Mouse (Mus musculus) Muller cell, postnatal 12 days (primary cell): ENCODE results near the gene Prmt2.
A peak's percentile ranks its signal among the peaks of the same experiment; 100 is the strongest.

Experiments used
- DNase-seq: peaks from one replicate; pipeline ENCODE4 v3.0.0-alpha.2; 2015; ENCODE audit errors: inconsistent ontology term

The Prmt2 gene

DNA sequence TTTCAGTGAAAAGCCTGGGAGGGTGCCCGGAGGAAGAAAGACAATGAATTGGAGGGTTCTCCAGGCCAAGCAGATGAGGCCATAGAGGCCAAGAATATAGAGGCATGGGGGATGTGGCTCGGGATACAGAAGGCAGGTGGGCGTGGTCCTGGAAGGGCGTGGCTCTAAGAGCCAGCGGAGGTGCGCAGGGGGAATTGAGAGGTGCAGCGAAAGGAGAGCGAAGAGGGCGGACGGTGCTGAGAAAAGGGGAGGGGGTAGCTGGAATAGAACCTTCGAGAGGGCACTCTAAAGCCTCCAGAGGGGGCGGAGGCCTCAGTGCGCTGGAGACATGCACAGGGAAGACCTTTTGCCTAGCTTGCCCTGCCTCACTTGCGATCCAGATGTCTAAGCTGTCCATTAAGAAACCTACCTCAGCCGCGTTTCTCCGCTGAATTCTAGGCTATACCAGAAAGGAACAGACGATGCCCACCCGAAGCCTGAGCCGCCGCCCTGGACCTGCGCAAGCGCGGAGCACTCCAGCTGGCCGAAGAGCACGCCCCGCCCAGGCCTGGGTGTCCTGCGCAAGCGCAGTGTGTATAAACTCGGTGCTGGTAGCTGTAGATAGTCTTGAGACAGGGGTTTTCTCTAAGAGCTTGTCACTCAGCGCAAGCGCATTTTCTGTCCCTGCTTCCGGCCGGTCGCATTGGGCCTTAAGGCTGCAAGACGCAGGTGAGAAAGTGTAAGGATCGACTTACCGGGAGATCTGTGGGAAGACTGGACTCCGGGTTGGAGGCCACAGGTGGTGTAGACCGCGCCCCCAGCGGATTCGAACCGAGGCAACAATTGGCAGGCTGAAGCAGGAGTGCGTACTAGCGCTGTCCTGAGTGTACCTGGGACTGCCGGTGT, at the start of gene Prmt2:
Gene Prmt2, minus strand, starts transcription at position 525 of the 885 bp plus-strand sequence.
- peak; percentile 96 for DNase-seq

DNA sequence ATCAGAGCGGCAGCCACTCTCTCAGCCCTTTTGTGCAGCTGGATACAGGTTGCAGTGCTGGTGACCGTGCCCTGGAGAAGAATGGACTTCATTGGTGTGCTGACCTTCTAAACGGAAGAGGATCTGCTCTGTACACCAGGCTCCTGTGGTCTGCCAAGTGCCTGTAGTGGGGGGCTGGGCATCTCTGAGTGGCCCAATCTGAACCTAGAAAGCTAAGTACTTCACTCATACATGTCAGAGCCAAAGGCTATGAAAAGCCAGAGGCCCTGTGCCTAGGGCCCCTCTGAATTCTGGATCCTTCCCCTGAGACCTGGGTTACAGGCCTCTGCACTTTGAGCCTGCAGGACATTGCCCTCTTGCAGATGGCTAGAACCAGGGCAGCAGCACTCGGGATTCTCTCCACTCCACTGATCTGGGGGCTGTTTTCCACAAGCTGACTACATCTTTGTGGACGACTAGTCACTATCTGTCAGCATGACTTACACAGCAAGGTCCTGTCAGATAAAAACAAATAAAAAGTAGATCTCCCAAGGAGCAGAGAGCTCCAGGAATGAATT, 41.0 kb upstream of the Prmt2 start:
- DNase-seq = no peak

DNA sequence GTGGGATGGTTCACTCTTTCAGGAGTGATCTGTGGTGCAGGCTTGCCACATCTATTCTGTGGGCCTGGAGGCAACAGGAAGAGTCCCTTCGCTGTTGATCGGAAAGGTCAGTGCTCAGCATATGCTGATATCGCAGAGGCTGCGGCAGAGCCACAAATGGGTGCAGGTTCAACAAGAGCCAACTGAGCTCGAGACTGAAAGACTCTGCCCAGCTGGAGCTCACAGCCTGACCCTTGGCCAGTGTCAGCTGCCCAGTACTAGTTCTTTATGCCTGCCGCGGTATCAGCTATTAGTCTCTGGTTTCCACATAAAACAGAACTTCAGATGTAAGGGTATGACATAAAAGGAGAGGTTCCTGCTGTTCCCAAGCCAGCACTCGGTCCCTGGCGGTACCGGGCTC, 37.6 kb upstream of the Prmt2 start:
- DNase-seq = no peak

DNA sequence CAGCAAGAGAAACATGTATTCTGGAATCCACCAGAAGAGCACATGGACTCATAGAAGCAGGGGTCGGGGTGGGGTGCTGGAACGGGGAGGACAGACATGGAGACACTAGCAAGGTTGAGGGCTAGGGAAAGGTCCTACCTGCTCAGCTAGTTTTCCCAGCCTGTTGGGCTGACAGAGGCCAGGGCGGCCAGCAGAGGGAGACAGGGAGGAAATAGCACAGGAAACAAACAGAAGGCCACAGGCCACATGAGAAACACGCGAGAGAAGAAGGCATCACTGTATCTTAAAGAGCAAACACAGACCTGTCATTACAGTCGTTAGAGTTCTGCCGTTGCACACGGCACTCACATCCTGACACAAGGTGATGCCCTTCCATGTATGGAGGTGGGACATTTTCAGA, 33.6 kb upstream of the Prmt2 start:
- peak; percentile 16 for DNase-seq

DNA sequence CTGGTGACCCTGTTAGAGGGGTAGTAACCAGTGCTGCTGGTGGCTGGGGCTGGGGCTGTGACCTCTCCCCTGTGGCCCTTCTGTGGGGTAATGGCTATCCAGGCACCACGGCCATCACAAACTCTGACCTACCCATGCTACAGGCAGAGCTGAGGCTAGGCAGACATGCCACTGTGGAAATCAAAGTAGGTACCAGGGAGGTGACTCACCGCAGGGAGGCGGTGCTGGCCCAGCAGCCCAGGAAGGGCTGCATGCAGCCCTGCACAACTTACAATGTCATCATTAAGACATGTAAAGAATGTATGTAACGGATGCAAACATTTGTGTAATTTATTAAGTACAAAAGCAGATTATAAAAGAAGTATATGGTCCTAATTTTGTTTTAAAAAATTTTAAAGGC, 24.8 kb upstream of the Prmt2 start:
- peak; percentile 53 for DNase-seq

DNA sequence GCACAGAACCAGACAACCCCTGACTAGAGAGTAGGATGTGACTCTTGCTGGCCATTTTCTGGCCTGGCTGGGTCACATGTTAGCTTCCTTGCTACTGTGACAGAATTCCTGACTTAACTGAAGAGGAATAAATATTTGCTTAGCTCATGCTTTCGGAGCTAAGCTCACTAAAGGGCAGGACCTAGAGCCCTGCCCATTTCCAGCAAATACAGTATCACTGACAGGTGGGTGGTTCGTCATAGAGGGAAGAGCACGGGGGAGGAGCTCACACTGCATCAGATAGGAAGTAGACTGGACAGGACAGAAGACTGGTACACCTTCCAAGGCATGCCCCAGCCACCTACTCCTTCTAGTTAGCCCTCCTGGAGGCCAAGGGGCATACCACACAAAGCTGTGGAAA, 23.8 kb upstream of the Prmt2 start:
- DNase-seq = no peak

DNA sequence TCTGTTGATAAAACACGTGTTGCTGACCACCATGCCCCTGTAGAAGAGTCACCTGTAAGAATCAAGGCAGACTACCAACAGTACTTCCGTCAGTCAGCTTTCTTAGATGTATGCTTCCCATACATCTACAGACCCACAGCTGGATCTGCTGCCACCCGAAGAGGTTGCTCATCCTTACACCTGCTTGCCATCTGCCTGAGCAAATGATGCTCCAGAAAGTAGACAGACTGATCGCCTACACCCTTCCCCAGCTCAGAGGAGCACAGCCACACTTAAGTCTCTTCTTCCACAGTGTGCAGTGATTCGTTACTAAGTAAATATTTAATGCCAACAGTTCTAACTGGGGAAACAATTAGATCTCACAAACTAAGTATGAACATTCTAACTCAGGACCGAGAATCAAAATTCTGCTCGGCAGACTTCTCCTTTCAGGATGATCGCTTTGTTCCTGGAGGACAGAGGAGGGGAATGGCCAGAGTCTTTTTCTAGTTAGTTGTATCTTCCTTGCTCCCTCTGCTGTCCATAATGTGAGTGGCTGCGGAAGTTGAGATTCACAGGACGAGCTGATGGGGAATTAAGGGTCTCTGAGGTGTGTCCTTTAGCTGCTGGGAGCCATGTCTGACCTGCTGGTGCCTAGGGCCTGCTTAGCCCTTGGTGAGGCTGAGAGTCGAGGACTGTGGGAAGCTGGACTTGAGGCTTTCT, 22.8 kb upstream of the Prmt2 start:
- no peak for DNase-seq

DNA sequence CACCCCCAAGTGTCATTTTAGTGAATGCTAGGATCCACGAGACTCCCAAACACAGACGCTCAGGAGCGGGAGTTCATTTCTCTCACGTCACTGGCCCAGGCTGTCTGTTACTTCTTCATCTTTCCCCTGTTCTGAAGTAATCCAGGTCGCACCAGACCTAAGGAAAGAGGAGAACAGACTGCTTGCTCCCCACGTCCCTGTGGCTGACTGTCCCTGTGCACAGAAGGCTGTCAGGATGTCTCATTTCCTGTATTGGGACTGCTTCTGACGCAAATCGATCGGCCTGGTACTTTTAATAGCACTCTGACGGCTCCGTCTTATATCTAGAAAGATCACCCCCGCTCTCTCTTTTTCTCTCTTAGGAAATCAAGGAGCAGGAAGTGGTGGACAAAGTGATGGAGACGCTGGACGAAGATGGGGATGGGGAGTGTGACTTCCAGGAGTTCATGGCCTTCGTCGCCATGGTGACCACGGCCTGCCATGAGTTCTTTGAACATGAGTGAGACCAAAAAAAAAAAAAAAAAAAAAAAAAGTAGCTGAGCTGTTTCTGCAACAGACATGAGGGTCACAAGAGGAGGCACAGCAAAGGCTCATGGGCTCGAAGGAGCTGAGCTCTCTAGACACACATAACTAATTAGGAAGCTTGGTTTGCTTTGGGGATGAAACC, 22.0 kb upstream of the Prmt2 start:
- DNase-seq = no peak

DNA sequence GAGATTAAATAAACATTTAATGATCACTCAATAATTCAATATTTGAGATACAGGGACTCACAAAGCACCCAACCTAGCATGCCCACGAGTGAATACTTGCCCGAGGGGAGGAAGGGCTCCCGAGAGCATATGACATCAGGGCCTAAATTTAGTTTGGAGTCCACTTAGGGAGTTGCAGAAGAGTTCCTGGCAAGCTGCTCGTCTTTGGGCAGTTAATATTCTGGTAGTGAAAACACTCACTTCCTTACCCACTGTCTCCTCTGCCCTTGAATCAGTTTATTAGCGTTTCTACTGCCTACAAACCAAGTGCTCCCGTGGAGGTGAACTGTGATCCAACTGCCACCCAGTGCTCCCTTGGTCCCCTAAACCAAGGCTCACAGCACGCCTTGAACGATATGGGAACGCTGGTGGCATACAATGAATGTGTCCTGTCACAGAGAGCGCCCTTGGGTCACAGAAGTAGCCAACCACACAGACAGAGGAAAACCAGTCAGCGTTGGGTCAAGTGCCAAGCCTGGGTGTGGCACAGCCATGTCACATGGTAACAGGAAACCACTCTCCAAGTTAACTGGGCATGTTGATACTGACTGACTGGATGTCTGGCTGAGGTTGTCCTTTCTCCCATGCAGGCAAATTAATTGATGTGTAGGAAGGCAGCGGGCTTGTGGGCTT, 20.2 kb upstream of the Prmt2 start:
- no peak for DNase-seq

DNA sequence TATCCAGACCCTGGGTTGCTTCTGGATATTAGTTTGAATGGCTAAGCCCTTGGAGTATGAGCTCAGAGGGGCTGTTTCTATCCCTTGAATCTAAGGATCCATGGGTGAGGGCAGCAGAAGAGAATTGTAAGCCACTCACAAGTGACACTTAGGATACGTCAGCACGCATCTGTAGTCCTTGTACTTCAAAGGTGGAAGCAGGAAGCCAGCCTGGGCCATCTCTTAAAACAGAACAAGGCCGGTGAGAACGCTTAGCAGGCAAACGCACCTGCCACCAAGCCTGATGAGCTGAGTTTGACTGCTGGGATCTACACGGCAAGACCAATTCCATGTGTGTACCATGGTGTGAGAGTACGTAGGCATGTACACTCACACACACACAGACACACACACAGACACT, 19.6 kb upstream of the Prmt2 start:
- no peak for DNase-seq

DNA sequence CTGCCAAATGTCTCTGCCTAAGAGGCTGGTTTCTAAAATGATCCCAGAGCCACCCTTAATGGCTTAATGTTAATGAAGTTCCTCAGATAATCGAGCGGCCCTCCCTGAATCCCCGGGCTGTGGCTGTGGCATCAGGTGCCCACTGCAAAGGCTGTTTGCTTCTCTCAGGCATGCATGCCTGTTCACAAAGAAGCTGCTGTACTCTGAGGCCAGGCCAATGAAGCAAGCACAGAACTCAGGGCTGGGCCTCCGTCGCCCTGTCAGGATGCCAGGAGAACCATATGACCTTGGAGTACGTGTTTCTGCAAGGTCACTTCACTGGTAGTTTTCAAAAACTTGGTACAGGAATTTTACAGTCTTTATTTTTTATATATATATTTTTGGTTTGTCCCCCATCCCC, 18.0 kb upstream of the Prmt2 start:
- no peak for DNase-seq

DNA sequence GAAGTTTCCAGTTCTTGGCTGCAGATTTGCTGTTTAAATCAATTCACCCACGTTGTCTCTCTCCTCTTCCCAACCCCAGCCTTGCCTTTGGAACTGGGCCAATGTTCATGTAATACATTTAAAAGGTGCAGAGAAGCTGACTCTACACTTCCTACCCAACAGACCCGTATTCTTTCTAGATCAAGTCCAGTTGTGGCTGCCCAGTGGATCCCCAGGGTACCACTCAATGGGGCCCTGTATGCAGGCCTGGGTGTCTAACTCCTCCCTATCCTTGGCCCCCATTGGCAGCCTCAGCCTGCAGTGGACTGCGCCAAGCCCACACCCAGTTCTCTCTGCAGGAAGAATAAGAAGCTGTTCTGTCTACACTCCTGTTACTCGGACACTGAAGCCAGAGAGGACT, 15.9 kb upstream of the Prmt2 start, which contains the start of gene S100b:
Gene S100b, plus strand, starts transcription at position 318 of the 400 bp plus-strand sequence.
- DNase-seq = no peak

DNA sequence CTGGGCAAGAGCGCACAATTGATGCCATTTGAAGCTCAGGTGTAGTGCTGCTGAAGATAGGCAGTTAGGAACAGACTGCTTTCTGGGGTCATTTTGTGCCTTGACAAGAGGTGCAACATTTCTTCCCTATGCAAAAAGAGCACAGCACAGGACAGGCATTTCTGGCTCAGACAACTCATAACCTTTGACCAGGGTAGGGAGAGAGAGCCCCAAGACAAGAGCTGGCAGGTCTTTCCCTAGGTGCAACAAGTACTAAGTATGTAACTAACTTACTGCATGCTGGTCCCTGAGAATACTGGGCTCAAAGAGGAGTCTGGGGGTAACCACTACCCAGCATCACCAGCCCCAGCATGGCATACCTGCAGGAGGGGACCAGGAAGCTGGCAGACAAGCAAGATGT, 15.4 kb upstream of the Prmt2 start:
- no peak for DNase-seq

DNA sequence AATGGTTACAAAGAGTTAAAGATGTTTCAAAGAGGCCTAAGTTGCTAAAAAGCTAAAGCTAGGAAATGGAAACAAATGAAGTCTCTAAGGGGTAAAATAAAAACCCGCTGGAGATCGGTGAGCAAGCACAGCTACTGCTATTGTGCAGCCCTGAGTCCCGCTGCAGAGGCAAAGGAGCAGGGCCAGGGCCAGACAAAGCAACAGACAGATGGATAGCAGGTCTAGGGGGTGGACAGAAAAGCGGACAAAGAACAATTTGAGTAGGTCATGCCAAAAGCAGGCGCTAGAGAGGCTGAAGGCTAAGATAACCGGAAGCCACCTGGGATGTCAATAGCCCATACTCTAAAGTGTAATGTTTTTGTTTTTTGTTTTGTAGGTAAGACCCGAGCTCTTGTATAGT, 13.2 kb upstream of the Prmt2 start:
- DNase-seq = no peak

DNA sequence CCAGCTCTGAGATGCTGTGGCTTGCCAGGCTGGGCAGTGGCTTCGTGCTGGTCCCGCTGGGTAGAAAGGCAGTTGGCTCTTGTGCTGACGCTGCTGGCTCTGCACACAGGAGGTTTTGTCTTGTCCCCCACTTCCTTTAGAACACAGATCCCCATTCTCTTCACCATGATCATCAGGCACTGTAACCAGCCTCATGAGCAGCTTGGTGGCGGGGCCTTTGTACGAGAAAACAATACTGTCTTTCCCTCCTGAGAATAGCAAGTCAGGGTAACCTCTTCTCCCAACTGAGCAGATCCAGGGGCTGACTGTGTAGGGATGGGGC, 10.9 kb upstream of the Prmt2 start:
- DNase-seq = no peak

DNA sequence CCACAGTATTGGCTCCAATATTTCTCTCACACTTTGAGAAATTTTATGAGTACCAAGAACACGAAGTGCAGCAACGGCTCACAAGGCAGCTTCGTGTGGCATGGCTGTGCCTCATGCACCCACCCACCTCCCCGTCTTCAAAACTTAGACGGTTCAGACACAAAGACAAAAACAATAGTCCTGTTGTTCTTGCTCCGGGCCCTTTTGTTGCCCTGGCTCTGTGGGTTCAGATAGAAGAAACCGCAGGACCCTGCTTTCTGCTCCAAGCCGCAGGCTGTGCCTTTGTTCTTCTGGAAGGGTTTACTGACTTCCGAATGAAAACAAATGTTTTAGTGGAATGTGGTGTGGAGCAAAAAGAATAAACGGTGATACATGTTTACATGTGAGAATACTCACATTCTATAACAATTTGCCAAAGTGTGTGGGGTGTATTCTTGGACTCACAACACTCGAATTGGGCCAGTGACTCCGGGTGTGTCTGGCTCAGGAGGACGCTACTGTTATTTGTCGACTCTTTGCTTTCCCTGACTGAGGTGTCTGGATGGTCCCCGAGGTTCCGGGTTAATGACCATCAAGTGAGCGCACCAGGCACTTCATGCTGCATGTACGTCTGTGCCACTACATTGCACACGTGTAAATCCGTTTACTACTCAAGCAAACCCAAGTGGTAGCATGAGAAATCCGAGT, 10.4 kb upstream of the Prmt2 start:
- peak; percentile 92 for DNase-seq

DNA sequence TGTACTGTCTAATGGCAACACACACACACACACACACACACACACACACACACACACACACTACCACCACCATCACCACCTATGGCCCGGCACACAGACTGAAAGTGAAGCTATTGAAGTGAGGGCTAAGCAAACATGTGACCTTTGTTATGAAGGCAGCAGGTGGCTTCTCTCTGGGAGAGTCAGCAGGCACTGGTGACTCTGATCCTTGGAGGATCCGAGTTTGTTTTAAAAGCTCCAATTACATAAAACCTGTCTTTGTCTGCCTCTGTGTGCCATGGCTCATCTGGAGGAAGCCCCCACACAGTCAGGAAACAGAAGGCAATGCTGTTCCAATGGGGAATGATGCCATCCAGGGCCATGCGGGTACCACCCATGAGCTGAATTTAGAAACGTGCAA, 8.9 kb upstream of the Prmt2 start:
- DNase-seq = no peak

DNA sequence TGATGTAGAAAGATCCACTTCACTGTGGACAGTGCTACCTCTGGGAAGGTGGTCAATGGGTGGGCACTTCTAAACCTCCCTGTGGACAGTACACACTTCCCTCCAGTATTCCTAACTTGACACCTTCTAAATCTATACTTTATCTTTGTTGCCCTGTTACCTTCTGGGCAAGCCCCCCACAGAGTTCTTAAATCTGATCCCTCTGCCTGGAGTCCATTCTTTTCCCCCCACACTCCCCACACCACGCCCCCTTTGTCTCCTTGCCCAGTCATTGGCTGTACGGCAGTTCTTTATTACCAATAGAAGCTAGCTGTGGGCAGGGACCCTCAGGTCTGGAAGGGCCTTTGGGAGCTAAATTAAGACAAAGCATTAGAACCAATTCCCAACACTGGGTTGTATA, 7.4 kb upstream of the Prmt2 start:
- no peak for DNase-seq

DNA sequence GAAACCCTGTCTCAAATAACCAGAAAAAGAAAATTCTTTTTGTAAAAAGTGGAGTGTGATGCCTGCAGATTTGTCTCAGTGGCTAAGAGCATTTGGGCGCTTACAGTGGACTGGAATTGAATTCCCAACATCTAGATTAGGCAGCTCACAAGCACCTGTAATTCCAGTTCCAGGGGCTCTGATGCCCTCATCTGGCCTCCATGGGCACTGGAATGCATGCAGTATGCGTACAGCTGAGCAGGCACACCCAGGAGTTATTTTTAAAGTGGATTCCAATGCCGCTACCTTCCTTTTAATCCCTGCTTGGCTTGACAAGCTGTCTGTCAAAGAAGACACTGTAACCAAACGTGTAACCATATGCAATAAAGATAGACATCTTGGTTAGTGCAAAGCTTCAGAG, 1.7 kb upstream of the Prmt2 start:
- no peak for DNase-seq

DNA sequence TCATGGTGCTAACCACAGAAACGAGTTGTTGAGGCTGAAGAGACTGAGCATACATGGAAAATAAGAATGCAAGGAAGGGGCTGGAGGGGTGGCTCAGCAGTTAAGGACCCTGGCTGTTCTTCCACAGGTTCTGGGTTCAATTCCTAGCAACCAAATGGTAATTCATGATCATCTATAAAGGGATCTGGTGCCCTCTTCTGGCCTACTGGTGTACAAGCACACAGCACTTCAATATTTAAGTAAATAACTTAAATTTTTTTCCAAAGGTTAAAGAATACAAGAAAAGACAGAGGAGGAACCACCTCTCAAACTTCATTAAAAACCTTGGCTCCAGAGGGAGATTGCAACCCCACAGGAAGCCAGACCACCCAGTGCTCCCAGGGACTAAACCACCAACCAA, 8.0 kb downstream of the Prmt2 start:
- no peak for DNase-seq

DNA sequence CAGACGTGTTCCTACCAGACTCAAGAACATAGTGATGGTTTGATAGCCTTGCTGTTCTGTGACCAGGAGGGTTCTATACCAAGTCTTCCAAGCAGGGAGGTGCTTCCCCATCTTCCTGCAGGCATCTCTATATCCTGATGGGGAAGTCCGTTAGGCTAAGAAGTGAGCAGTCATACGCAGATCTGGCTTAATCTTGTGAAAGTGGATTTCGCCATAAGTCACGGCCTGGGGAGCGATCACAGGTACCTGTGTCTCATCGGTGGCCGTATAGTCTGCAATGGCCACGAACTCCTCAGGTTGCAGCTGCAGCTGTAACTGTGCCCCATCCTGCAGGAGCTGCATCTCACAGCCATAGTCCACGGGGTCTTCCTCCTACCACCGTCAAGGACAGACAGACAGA, 11.7 kb downstream of the Prmt2 start:
- DNase-seq = no peak
